Mouse (Mus musculus) liver, postnatal 0 days (tissue): Measurements from ENCODE around the gene Isg15.

Experiments
- CTCF ChIP-seq: sonication (generic); IDR thresholded peaks from 2 replicates; pipeline ENCODE4 v1.5.1; 2016; ENCODE audit warnings: antibody characterized with exemption, low read depth
- EP300 ChIP-seq: IDR thresholded peaks from 2 replicates; pipeline ENCODE4 v1.6.1; 2016; ENCODE audit warnings: antibody characterized with exemption, low read depth, mild to moderate bottlenecking

- TF ChIP-seq EP300 (no peak), CTCF (no peak)
Observed at GRCm38 (mm10) chr4:156203413-156204131, 3.0 kb upstream of the Isg15 start.
